Mouse (Mus musculus) lung, postnatal 0 days (tissue): ENCODE measurements at regions not wholly inside any gene's neighbourhood (a gene's known extent, or its start where the extent isn't known, plus 50 kb on each side); places are given as distances from the start of the nearest gene placed in this dataset.

ENCODE experiments used
- CTCF ChIP-seq: IDR thresholded peaks from 2 replicates; pipeline ENCODE4 v1.5.1; 2016; ENCODE audit warnings: antibody characterized with exemption, mild to moderate bottlenecking
- EP300 ChIP-seq: IDR thresholded peaks from 2 replicates; pipeline ENCODE4 v1.6.1; 2016; ENCODE audit warnings: antibody characterized with exemption, mild to moderate bottlenecking, control low read depth

DNA sequence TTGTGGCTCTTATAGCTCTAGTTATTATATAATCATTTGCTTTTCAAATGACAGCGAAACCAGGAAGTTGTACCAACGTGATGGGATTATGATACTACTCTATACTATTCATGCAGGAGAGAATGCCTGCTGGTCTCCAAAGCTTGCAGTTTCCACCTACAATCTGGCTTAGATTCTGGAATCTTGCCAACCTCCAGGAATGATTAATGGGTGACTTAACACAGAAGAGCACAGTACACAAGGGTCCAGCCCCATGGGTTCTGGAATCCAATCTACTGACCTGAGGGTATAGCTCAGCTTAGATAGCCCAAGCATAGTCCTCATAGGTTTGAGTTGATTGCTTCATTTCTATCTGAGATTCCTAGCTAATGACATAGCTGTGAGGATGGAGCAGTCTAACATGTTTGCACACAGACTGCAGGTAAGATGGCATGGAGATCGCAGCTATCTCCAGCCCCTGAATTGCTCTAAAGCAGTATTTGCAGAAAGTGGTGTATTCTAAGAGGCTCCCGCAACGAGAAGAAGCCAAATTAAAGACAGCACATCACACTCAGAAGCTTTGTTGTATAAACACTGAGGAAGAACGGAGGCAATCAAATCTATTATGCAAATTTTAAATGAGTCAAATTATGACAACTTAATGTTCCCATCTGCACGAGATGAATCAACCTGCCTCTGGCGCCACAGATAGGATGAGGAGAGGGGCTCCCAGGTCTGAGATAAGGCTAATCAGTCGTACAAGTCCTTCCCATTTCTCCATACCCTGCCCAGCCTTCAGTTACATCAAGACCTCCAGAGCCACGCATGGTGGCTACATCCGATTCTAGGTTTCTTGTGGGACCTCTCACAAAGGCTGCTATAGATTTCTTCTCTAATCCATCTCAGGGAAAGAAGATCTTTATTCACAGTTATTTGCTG is 160.7 kb upstream of the Tgfbr2 start:
- TF ChIP-seq CTCF: no peak
- no peak for TF ChIP-seq EP300
